Mouse (Mus musculus): ENCODE results near the gene Sat1.

DNA sequence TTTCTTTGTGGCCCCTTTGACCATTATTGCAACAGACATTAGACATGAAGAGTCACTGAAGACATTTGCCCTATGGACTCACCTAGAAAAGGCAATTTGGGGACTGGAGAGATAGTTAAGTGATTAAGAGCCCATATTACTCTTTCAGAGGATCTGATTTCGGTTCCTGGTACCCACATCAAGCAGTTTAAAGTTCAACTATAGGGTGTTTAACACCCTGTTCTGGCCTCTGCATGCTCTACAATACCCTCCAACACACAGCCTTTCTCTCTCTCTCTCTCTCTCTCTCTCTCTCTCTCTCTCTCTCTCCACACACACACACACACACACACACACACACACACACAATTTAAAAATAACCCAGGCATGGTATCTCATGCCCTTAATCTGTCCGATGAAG is 38.6 kb downstream of the Sat1 start:
- TF ChIP-seq CTCF (IDR thresholded peaks at IDR 0.05; ENCODE audit: control insufficient read depth, insufficient read depth, low read length) (no peak), POLR2A (IDR thresholded peaks at IDR 0.05; ENCODE audit: borderline replicate concordance, control insufficient read depth, low read depth, low read length) (no peak)

Measured in bone marrow, adult 2 months (tissue).